Mouse (Mus musculus): Measurements from ENCODE around the gene Il12rb1.

The Il12rb1 gene

DNA sequence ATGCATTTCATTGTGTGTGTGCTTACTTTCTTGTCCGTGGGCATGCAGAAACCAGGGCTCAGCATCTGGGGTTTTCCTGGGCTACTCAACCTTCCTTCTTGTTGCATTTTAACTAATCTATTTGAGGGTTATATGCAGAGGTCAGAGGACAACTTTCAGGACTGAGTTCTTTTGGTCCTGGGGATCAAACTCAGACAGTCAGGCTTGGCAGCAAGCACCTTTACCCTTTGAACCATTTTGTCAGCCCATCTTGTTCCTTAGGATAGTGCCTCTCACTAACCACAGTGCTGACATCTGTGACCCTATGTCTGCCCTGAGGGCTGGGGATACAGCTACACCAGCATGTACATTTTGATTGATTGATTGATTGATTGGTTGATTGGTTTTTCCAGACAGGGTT is 19.5 kb downstream of the Il12rb1 start:
- no peak for DNase-seq (ENCODE audit: low spot score)

- no peak for DNase-seq (ENCODE audit: low spot score)
These were observed 23.3 kb downstream of the Il12rb1 start for GRCm38 (mm10) chr8:70831517-70831916.

GRCm38 (mm10) chr8:70832371-70832770 is 24.1 kb downstream of the Il12rb1 start:
- no peak for DNase-seq (ENCODE audit: low spot score)

GRCm38 (mm10) chr8:70833018-70833482 is 24.8 kb downstream of the Il12rb1 start:
- DNase-seq (ENCODE audit: low spot score), result no peak

DNA sequence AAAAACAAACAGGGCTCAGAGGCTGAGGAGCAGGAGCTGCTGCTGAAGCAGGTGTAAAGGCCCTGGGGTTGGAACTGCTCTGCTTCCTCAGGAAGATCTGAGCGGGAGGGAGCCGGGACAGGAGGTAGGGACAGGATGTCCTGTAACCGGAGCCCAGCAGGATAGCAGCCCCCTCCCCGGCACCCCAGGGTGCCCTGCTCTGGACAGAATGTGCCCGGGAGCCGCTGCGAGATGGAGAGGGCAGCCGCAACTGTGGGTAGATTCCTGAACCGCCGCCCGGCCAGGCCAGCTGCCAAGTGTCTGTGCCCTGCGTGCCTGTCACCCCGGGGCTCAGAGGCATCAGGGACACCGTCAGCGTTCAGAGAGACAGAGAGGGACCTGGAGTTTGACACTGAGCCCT is 25.3 kb downstream of the Il12rb1 start:
- DNase-seq (ENCODE audit: low spot score), result peak; percentile 64

GRCm38 (mm10) chr8:70834071-70834470 is 25.8 kb downstream of the Il12rb1 start:
- DNase-seq (ENCODE audit: low spot score), result no peak

DNA sequence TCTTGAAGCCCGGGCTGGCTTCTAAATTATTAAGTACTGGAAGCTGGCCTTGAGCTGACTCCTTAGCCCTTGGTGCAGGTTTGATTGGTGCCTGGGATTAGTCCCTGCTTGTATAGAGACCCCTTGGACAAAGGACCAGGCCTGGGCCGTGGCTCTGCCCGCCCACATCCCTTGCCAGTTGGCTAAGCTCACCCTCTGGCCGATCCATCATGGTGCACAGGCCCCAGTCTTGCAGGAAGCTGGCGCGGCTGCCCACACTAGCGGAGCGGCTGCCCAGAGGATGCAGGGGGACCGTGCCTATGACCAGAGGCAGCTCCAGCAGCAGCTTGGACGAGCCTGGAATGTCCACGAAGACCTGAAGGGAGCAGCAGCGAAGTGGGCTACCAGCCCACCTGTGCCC is 28.4 kb downstream of the Il12rb1 start:
- DNase-seq (ENCODE audit: low spot score), result no peak

DNA sequence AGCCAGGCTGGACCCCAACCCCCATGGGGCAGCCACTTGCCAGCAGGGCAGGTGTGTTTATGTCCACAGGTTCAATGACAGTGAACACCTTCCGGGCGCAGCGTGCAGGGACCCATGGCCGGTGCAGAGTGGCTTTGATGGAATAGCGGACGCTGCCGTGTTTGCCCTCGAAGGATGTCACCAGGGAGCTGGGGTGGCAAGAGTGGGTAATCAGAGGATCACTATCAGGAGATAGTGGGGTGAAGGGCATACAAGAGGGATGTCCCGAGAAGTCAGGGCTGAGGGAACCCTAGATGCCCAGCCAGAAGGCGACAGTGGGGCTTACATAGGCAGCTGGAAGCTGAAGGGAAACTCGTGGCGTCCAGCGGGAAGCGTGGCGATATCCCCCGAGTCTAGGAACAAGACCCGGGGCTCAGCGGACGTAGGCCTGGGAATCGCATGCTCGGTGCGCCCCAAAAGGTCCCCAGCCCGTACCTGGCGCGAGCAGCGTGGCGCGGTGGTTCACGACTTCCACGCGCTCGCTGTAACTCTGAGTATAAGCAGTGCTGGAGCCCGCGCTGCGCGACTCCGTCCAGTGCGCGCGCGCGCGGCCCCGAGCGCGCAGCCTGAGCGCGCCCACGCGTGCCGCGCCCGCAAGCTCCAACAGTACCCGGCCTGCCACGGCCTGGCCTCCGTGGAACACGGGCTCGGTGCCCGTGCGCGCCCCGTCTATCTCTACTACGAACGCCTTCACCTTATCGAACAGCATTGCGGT is 30.6 kb downstream of the Il12rb1 start:
- no peak for DNase-seq (ENCODE audit: low spot score)

- peak; percentile 99 for DNase-seq (ENCODE audit: low spot score)
These were observed 31.4 kb downstream of the Il12rb1 start, which contains the start of gene Arrdc2 for GRCm38 (mm10) chr8:70839408-70840351. TSS of gene Arrdc2 (minus strand) at chr8:70839720.

DNA sequence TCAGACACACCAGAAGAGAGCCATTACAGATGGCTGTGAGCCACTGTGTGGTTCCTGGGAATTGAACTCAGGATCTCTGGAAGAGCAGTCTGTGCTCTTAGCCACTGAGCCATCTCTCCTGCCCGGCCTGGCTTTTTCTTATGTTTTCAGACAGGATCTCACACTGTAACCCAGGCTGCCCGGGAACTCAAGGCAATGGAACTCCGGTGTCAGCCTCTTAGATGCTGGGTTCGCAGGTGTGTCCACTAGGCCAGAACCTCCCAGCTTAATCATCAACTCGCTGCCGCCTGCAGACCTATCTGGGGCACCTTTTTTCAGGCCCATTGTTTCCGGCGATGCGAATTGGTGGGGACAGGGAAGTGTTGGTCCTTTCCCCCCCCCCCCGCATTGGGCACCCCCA is 32.3 kb downstream of the Il12rb1 start:
- no peak for DNase-seq (ENCODE audit: low spot score)

- peak; percentile 96 for DNase-seq (ENCODE audit: low spot score)
These were observed 33.2 kb downstream of the Il12rb1 start for GRCm38 (mm10) chr8:70841147-70842072.

- no peak for DNase-seq (ENCODE audit: low spot score)
These were observed 34.2 kb downstream of the Il12rb1 start for GRCm38 (mm10) chr8:70842484-70842883.

- DNase-seq (ENCODE audit: low spot score), result no peak
These were observed 35.0 kb downstream of the Il12rb1 start for GRCm38 (mm10) chr8:70843214-70843773.

GRCm38 (mm10) chr8:70843941-70844340 is 35.7 kb downstream of the Il12rb1 start:
- DNase-seq (ENCODE audit: low spot score), result no peak

- peak; percentile 97 for DNase-seq (ENCODE audit: low spot score)
These were observed 36.3 kb downstream of the Il12rb1 start for GRCm38 (mm10) chr8:70844523-70844922.

GRCm38 (mm10) chr8:70845108-70845507 is 36.9 kb downstream of the Il12rb1 start:
- DNase-seq (ENCODE audit: low spot score), result no peak

- DNase-seq (ENCODE audit: low spot score), result no peak
These were observed 38.3 kb downstream of the Il12rb1 start for GRCm38 (mm10) chr8:70846371-70847154.

DNA sequence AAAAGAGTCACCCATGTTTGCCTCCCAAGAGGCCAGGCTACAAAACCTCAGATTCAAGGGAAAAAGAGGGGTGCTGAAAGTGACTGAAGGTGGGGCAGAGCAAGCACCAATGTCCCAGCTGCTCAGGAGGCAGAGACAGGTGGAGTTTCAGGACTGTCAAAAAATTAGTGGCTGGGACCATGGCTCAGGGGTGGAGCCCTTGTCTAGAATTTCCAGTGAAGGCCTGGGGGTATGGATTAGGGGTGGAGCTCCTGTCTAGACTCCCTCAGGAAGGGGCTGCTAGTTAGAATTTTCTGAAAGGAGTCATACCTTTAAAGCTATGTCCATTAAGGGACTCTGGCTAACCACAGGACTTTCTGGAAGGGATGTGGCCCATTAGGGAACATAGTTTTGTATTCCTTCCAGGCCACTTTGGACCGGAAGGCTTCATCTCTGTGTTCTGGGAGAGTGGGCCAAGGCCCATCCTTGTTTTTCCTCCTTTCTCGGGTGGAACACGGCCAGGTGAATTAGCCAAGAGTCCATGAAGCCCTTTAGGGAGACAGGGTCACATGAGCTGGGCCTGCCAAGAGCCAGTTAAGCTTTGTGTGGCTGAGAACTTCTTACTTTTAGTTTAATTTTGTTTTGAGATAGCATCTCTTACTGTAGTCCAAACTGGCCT is 41.2 kb downstream of the Il12rb1 start:
- no peak for DNase-seq (ENCODE audit: low spot score)

DNA sequence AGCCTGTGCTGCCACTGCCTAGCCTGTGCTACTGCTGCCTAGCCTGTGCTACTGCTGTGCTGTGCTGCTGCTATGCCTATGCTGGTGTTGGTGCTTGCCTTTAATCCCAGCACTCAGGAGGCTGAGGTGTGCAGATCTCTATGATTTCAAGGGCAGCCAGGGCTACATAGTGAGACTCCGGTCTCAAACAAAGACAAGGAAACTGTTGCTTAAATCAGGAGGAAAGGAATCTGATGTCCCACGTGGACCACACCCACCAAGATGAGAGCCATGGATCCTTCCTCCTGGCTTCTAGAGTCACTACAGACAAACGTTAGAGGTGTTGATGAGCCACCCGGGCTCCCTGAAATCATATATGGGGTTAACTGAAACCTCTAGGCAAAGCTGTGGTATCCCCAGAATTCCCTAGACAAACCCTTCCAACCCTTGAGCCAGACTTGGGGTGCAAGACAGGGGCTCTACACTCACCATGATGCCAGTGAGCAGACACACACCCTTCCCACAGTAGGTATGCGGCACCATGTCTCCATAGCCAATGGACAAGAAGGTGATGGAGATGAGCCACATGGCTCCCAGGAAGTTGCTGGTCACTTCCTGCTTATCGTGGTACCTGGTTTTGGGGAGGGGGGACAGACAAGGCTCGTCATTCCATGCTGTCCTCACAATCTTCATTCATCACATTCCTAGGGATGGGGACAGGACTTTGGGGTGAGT is 42.0 kb downstream of the Il12rb1 start:
- no peak for DNase-seq (ENCODE audit: low spot score)

Measured in testis, postnatal 10 days (tissue).